Mouse (Mus musculus): ENCODE results near the gene Gatd1. TPM values are rescaled to one million over a fixed set of nuclear protein-coding genes. Genes with fewer than 3 reads are reported as not detected.

Gene Gatd1
- total RNA-seq, 2 experiments from 2014 or later, result 42.4 to 49.2 TPM

DNA sequence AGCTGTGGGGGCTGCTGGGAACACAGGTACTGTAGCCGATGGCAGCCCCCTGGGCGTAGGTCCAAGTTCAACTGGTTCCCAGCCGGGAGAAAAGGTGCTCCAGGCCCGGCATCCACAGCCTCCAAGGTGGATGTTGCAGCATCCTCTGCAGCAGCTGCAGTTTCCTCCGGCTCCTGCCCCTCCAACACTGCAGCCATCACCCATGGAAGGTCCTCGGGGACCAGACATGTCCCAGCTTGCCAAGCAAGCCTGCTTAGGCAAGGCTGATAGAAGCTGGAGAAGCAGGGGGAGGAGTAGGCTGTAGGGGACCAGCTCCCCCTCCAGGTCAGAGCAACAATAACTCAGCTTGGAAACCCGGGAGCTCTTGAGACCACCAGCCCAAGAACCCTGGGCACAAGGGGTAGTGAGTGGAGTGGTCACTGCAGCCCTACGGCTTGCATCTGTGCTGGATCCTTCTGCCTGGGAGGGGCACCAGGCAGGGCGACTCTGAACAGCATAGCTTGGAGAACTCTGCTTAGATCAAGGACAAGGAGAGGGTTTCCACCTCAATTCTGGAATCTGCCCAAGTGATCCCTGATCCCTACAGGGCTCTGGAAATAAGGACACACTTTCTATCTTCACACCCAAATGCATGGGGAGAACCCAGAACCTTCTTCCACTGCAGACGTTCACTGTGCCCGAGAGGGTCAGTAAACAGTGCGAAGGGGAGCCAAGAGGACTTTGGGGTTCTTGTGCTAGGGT, 29.3 kb upstream of the Gatd1 start:
- DNase-seq (ENCODE audit: extremely low spot score in 1 of 2, low spot score in 1 of 2), result no peak

DNA sequence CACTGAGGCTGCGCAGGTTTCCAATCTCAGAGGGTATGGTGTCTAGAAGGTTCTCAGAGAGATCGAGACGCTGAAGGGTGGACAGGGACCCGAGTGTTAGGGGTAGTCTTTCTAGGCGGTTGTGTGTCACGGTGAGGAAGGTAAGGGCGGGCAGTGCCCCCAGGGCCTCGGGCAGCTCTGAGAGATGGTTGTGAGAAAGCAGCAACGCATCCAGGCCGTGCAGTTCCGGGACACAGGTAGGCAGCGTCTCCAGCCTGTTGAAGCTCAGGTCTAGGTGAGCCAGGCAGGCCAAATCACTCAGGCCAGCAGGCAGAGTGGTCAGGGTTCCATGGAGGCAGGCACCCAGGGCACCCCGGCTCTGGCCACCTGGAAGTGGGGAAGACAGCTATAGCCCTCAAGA, 28.3 kb upstream of the Gatd1 start:
- peak in 1 of 2 experiments; percentile 1 for DNase-seq (ENCODE audit: extremely low spot score in 1 of 2, low spot score in 1 of 2)

DNA sequence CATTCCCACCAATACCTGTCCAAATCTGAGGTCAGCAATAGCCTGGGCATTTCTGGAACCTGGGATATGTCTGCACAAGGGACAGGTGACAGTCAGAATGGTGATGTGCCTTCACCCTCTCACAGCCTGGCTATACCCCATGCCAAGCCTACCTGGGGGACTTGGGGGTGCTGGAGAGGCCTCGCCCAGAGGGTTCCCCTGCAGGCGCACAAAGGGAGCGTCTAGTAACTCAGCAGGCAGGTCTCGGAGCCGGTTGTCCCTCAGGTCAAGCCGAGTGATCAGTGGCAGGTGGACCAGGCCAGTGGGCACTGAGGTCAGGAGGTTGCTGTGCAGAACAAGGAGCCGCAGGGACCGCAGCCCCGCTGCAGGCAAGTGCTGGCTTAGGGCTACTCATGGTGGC, 27.5 kb upstream of the Gatd1 start:
- peak in 1 of 2 experiments; percentile 2 for DNase-seq (ENCODE audit: extremely low spot score in 1 of 2, low spot score in 1 of 2)

DNA sequence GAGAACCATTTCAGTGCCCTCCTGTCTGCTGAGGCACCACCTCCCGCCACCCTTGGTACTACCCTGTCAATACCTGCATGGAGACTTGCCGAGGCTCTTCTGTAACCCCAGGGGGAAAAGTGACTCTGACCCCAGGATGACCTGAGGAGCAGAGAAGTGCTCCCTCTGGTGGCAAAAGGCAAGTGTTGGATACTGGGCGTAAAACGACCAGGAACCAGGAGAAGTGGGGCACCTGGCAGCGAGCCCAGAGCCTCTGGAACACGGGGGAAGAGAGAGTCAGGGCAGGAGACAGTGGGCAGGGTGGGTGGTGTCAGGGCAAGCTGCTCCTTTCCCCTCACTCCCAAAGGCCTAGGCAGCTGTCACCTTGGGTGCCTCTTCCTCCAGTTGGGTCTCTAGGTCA, 26.7 kb upstream of the Gatd1 start:
- DNase-seq (ENCODE audit: extremely low spot score in 1 of 2, low spot score in 1 of 2), result peak in 1 of 2 experiments; percentile 64

DNA sequence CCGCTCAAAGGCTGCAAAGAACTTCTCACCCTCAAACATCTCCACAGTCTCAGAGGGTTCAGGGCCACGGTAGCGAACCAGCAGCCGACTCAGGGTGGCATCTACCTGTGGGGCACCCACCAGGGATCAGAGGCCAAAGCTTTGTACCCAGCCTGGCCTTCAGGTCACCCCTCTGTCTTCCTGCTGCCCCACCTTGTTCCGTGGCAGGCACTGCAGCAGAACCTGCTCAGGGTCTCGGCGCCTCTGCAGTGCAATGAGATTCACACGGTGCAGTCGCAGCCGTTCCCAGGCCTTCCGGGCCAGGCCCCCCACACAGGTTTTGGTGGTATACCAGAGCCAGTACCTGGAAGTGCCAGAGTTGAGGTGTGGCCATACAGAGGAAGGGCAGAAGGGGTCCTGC, 25.9 kb upstream of the Gatd1 start:
- DNase-seq (ENCODE audit: extremely low spot score in 1 of 2, low spot score in 1 of 2), result peak in 1 of 2 experiments; percentile 2

DNA sequence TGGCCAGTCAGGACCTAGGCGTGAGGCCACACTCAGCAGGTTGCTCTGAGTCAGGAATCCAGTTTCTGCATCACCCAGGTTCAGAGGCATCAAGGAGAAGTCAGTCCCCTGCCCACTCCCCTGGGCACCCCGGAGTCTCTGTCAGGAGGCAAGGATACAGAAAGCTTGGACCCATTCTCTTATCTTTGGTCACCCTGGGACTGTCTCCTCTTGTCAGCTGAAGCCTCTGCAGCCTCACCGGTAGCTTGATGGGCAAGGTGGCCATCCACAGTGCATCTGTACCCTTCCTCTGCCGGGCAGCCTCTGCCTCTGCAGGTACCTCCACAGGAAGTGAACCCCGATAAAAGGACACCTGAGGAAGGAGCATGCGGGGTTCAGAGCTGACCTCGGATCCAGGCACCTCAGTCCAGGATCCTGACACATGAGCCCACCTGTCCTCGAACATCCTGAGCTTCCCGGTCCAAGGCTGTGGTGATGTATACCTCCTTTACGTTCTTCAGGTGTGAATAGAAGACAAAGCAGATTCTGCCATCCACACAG, 25.3 kb upstream of the Gatd1 start:
- DNase-seq (ENCODE audit: extremely low spot score in 1 of 2, low spot score in 1 of 2), result no peak

DNA sequence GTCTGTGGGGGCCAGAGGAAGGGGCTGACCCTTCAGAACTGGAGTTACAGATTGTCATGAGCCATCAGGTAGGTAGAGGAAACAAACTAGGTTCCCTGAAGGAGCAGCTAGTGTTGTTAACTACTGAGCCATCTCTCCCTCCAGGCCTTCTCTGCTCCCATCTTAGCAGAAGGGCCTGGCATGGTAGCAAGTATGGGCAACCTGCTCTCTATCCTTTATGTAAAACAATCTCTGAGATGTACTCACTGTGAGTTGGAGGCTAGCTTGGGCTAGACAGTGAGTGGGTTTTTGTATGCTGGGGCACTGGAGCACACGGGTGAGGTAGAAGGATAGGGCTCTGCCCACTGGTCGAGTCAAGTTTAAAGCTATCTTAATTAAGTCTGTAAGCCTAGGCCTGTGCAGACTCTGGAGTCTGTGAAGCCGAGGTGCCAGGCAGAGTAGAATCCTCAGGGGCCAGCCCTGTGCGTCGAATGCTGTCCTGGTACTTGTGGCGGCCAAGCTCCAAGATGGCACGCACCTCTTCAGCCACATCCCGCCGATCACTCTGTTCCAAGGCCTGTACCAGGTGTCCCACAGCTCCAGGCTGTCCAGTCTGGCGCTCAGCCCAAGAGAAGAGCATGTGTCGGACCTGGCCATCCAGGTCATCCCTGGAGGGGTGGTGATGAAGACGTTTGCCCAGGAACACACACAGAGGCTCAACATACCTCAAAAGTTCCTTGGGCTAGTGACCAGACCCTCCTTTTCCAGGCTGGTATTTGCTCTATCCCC, 24.4 kb upstream of the Gatd1 start:
- DNase-seq (ENCODE audit: extremely low spot score in 1 of 2, low spot score in 1 of 2), result peak in 1 of 2 experiments; percentile 2

DNA sequence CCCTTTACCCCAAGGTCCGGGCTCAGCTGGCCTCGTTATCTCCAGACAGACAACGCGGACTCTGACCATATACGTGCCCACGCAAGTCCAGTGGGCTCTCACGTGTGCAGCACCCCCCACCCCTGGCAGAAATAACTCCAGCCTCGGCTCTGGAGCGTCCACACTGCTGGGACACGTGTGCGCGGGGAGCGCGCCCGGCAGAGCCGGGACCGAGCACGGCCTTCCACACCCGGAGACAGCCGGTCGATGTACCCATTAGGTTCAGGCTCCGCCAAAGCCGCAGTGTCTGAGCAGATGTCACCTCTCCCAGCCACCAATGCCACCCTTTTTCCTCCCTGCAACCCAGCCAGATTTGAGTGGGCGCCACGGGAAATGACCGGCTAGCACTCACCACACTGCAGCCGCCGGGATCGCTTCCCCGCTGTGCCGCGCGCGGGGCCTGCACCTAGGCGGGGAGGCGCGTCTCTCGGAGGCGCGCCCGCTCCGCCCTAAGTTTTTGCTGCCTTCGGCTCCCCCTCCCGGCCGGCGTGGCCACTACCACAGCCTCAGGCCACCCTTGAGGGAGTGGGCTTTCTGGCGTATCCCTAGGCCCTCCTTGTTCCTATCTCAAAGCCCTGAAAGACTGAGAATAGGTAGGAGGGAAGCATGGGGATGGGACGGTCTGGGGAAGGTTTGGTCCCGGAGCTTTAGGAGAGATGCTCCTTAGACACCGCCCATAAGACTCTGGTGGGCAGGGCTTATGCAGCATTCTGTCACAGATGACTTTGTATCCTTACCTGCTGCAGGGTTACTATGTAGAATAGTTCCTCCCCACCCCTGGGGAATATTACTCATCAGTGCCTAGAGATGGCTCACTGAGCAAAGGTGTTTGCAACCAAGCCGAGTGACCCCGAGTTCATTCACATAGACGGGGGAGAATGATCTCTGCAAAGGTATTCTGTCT, 23.5 kb upstream of the Gatd1 start, which contains the start of gene Slc25a22:
Slc25a22 (minus strand) TSS at position 715 of the 943 bp plus-strand sequence.
- peak; percentile 72 to 87 for DNase-seq (ENCODE audit: extremely low spot score in 1 of 2, low spot score in 1 of 2)

DNA sequence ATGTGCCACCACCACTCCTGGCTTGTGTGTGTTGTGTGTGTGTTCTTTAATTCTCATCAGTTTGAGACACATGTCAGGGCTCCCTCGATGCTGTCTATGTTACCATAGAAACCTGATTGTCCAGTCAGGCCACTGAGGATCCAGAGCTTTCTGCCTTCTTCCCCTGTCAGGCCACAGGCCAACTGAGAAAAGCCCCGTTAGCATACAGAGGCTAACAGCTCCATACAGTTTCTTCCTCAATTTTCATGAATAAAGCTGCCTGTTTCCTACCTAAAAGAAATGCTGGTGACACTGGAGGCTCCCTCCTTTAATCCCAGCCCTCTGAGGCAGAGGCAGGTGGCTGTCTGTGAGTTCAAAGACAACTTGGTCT, 22.6 kb upstream of the Gatd1 start:
- DNase-seq (ENCODE audit: extremely low spot score in 1 of 2, low spot score in 1 of 2), result no peak

DNA sequence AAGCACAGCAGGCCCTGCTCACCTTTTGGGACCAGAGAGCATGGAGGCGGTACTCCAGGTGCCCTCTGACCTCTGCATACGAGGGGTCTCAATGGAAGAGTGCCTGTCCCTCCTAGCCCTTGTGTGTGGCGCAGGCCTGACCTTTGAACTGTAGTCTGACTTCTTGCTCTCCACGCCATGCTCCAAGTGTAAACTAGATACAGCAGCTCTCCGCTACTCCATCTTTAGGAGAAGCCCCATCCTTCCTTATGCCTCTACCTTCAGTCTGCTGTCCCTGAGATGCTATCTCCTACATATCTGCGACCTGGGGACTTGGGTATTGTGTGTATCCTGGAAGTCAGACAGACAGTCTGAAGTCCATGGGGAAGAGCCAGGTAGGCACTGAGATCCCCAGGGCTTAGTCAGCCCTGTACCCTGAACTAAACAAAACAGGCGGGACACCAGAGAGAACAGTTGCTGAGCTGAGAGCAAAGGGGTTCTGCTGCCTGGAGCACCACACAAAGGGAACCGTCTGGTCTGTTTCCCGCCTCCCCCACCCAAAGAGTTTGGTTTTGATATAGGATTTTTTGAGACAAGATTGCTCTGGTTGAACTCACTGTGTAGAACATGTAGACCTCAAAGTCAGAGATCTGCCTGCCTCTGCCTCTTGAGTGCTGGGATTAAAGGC, 22.1 kb upstream of the Gatd1 start:
- peak in 1 of 2 experiments; percentile 2 for DNase-seq (ENCODE audit: extremely low spot score in 1 of 2, low spot score in 1 of 2)

DNA sequence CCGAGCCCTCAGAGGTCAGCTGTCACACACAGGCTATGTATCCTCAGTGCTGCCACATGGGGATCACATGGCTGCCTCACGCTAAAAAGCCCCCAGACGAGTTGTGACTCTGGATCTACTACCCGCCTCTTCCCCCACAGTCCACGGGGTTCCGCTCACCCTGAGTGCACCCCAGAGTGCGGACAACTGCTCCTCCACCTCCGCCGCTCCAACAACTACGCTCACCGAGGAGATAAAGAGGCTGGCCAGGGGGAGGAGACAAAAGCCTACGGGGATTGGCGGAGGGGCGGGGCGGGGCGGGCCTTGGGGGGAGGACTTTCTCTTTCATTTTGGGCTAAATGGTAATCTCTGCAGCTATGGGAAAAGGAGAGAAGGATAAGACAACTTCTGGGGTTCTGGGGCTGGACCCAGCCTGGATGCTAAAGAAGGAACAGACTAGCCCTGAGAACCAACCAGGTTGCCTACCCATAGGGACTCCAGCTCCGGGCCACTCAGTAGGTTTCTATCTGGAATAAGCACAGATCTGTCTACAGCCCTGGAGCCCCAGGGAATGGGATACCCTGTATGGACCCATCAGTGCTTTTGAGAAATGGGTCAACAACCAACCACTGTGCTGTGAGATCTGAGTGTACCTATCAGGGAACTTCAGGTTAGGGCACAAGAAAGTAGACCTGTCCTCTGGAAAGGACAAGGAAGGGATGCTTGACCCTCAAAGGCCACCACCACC, 21.4 kb upstream of the Gatd1 start:
- DNase-seq (ENCODE audit: extremely low spot score in 1 of 2, low spot score in 1 of 2), result peak in 1 of 2 experiments; percentile 56

DNA sequence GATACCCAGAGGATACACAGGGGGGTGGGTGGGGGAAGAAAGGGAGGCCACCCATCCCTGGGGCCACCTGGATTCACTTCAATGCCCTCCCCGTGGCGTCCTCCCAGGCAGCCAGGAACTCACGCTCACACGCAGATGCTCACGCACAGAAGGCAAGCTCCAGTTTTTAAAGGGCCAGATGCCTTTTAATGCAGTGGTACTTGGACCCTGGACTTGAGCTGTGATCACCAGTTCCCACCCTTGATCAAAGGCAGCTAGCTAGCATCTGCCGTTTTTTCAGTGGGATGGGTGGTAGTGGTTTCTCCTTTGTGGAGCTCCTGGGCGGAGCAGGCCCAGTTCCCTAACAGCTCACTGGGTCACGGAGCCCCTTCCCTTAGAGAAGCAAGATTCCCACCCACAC, 20.5 kb upstream of the Gatd1 start:
- DNase-seq (ENCODE audit: extremely low spot score in 1 of 2, low spot score in 1 of 2), result peak in 1 of 2 experiments; percentile 44

DNA sequence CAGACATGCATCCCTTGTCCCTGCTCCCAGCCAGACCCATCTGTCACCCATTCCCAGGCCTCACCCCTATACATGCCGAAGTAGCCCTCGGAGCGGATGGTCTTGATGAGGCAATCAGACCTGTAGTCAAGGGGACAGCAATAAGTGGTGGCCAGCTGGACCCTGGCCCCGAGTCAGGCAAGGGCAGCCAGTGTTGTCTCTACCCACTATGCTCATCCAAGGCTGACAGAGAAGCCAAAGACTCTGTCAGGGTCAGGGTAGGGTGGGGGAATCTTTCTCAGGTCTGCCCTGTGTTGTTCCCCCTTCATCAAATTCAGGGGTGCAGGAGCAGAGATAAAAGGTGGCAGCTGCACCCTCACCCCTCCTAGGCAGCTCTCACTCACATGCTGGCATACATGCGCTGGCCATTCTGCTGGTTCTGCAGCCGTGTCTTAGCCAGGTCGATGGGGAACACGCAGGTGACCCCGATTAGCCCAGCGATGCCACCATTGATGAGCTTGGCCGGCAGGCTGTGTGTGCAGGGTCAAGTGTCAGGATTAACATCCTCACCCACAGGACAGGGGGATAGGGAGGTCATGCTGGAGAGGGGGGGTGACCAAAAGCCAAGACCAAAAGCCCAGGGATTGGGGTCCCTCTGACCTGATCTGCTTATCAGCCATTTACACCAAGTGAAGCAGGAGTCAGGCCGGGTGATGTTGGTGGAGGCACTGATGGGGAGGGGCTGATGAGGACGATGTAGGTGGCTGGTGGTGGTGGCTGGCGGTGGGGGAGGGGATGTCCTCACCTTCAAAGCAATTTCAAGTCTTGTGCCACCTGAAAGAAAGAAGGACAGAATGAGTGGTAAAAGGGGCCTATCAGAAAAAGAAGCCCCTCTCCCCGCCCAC, 19.8 kb upstream of the Gatd1 start:
- DNase-seq (ENCODE audit: extremely low spot score in 1 of 2, low spot score in 1 of 2), result peak in 1 of 2 experiments; percentile 20

DNA sequence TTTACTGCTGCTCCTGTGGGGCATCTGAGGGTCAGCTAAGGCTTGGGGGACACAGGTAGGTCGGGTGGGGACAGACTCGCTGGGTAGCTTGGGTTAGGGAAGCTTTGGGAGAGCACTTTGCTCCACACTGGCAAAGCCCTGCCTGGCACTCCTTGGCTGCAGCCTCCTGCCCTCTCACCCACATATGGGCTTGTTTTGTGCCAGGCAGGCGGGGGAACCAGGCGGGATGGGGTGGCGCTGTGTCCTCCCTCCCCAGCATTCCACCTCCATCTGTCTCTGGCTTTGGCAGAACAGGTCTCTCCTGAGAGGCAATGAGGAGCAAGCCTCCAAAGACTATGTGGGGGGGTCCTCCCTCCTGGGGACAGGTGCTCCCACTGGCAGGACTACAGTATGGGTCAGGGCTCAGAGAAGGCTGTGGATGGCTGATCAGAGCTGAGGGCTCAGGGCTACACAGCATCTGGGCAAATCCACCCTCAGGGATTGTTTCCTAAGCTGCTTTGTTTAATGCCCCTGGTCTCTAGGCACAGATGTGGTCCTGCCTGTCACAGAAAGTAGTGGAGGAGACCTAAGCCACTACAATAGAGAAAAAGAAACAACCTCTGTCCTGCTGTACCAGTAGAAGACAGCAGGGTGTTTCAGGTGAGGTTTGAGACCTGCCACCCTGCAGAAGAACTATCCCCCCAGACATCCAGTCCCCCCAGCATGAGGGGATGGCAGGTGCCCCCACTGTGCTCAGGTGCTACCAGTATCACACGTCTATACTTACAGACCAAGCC, 19.0 kb upstream of the Gatd1 start:
- DNase-seq (ENCODE audit: extremely low spot score in 1 of 2, low spot score in 1 of 2), result peak in 1 of 2 experiments; percentile 20

DNA sequence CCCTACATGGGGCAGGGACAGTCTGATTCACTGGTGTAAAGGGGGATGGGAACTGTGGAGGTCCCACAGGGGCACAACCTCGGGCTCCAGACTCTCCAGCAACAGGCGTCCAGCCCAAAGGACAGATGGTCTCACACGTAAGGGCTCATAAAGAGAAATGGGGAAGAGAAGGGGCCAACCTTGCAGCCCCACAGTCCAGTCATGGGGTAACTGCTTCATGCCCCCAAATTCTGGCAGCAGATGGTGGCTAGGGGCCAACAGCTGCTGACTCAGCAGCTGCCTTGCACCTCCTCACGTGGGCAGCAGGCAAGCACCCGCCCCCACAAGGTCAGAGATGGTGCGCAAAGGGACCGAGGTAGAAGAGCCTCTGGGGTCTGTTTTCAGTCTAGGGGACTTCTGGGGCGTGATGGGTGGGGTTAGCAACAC, 18.3 kb upstream of the Gatd1 start:
- DNase-seq (ENCODE audit: extremely low spot score in 1 of 2, low spot score in 1 of 2), result peak in 1 of 2 experiments; percentile 4

DNA sequence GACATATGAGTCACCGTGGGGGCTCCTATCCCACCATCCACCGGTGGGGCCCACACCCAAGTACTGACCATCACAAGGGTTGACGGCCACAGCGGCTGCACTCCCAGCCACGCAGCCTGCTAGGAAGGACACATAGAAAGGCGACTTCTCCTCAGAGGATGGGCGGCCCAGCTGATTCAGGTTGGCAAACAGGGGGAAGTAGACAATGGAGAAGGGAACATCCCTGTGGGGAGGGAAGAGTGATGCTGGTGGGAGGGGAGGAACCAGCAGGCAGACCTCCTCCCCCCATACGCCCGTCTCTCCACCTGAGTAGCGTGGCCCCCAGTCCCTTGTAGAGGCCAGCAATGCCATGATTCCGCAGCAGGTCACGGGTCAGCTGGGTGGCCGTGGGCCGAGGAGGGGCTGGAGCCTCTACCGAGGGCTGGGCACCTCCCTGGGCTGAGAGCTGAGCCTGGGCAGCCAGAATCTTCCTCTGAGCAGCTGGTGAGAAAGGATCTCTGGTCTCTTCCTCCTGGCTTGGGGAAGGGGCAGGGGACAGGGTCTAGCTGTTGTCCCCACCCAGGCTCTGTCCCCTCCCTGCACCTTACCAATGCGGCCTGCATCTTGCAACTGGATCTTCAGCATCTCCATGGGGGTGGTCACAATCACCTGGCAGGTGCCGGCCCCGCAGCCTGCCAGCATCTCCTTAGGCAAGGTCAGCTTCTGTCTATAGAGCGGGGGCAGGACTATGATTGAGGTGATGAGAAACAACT, 17.7 kb upstream of the Gatd1 start:
- DNase-seq (ENCODE audit: extremely low spot score in 1 of 2, low spot score in 1 of 2), result peak in 1 of 2 experiments; percentile 2

All from layer of hippocampus, postnatal 25 days (tissue).